Mouse (Mus musculus): Measurements from ENCODE around the gene Thbs1. TPM values are rescaled to one million over a fixed set of nuclear protein-coding genes. Genes with fewer than 3 reads are reported as not detected.

Thbs1 gene
- polyA plus RNA-seq, 1 experiment: 2,892 TPM

- Histone ChIP-seq H3K27ac (ENCODE audit: insufficient read depth, low read length) (peak overlapping the region; percentile 75), H3K4me1 (ENCODE audit: control insufficient read depth, insufficient read depth, low read length) (peaks cover 8% of the 10 kb centered on the region; the same call in 1 of the 2 replicates), H3K4me3 (ENCODE audit: insufficient read depth, low read length) (peak overlapping the region; percentile 56)
- no peak for TF ChIP-seq CTCF (IDR thresholded peaks at IDR 0.05; ENCODE audit: borderline replicate concordance, insufficient read depth, low read length)
- peak; percentile 97 for TF ChIP-seq POLR2A (IDR thresholded peaks at IDR 0.05; ENCODE audit: low read depth, low read length)
Observed at GRCm38 (mm10) chr2:118112846-118113479, 1.3 kb downstream of the Thbs1 start.

- Histone ChIP-seq H3K4me1 (ENCODE audit: control insufficient read depth, insufficient read depth, low read length) (peaks cover 8% of the 10 kb centered on the region; the same call in 1 of the 2 replicates), H3K27ac (ENCODE audit: insufficient read depth, low read length) (peak overlapping the region; percentile 75), H3K4me3 (ENCODE audit: insufficient read depth, low read length) (peak overlapping the region; percentile 56)
- TF ChIP-seq CTCF (IDR thresholded peaks at IDR 0.05; ENCODE audit: borderline replicate concordance, insufficient read depth, low read length): 0 out of 2 replicates have a peak, but pooled peaks have one; percentile 8
- TF ChIP-seq POLR2A (IDR thresholded peaks at IDR 0.05; ENCODE audit: low read depth, low read length): peak; percentile 87
Observed at GRCm38 (mm10) chr2:118113808-118114524, 2.3 kb downstream of the Thbs1 start.

- H3K4me1 ChIP-seq (ENCODE audit: control insufficient read depth, insufficient read depth, low read length): 0 out of 2 replicates have a peak, but pooled peaks cover 3% of the 10 kb centered on the region
- peak overlapping the region; percentile 75 for H3K27ac ChIP-seq (ENCODE audit: insufficient read depth, low read length)
- TF ChIP-seq POLR2A (IDR thresholded peaks at IDR 0.05; ENCODE audit: low read depth, low read length) (peak; percentile 82), CTCF (IDR thresholded peaks at IDR 0.05; ENCODE audit: borderline replicate concordance, insufficient read depth, low read length) (no peak)
- H3K4me3 ChIP-seq (ENCODE audit: insufficient read depth, low read length): peak overlapping the region; percentile 56
Observed at GRCm38 (mm10) chr2:118114671-118115070, 3.0 kb downstream of the Thbs1 start.

- H3K4me3 ChIP-seq (ENCODE audit: insufficient read depth, low read length): peak overlapping the region; percentile 39
- peak overlapping the region; percentile 14; the same call in 1 of the 2 replicates for H3K27ac ChIP-seq (ENCODE audit: insufficient read depth, low read length)
- no peaks in the 10 kb centered on the region for H3K4me1 ChIP-seq (ENCODE audit: control insufficient read depth, insufficient read depth, low read length)
- TF ChIP-seq CTCF (IDR thresholded peaks at IDR 0.05; ENCODE audit: borderline replicate concordance, insufficient read depth, low read length) (no peak), POLR2A (IDR thresholded peaks at IDR 0.05; ENCODE audit: low read depth, low read length) (peak; percentile 96)
Observed at GRCm38 (mm10) chr2:118115647-118116046, 4.0 kb downstream of the Thbs1 start.

GRCm38 (mm10) chr2:118116180-118116579 is 4.5 kb downstream of the Thbs1 start:
- peak overlapping the region; percentile 39 for H3K4me3 ChIP-seq (ENCODE audit: insufficient read depth, low read length)
- peak overlapping the region; percentile 13; the same call in 1 of the 2 replicates for H3K27ac ChIP-seq (ENCODE audit: insufficient read depth, low read length)
- TF ChIP-seq CTCF (IDR thresholded peaks at IDR 0.05; ENCODE audit: borderline replicate concordance, insufficient read depth, low read length) (no peak), POLR2A (IDR thresholded peaks at IDR 0.05; ENCODE audit: low read depth, low read length) (peak; percentile 61; the same call in 1 of the 2 replicates)
- H3K4me1 ChIP-seq (ENCODE audit: control insufficient read depth, insufficient read depth, low read length): no peaks in the 10 kb centered on the region

- H3K4me3 ChIP-seq (ENCODE audit: insufficient read depth, low read length): peak overlapping the region; percentile 39
- no peaks in the 10 kb centered on the region for H3K4me1 ChIP-seq (ENCODE audit: control insufficient read depth, insufficient read depth, low read length)
- peak overlapping the region; percentile 13; the same call in 1 of the 2 replicates for H3K27ac ChIP-seq (ENCODE audit: insufficient read depth, low read length)
- TF ChIP-seq POLR2A (IDR thresholded peaks at IDR 0.05; ENCODE audit: low read depth, low read length) (peak; percentile 86), CTCF (IDR thresholded peaks at IDR 0.05; ENCODE audit: borderline replicate concordance, insufficient read depth, low read length) (no peak)
Observed at GRCm38 (mm10) chr2:118116754-118117290, 5.1 kb downstream of the Thbs1 start.

- Histone ChIP-seq H3K4me1 (ENCODE audit: control insufficient read depth, insufficient read depth, low read length) (no peaks in the 10 kb centered on the region), H3K27ac (ENCODE audit: insufficient read depth, low read length) (no peak overlapping the region), H3K4me3 (ENCODE audit: insufficient read depth, low read length) (peak overlapping the region; percentile 3)
- TF ChIP-seq POLR2A (IDR thresholded peaks at IDR 0.05; ENCODE audit: low read depth, low read length) (peak; percentile 93), CTCF (IDR thresholded peaks at IDR 0.05; ENCODE audit: borderline replicate concordance, insufficient read depth, low read length) (no peak)
Observed at GRCm38 (mm10) chr2:118117401-118117800, 5.7 kb downstream of the Thbs1 start.

- H3K4me1 ChIP-seq (ENCODE audit: control insufficient read depth, insufficient read depth, low read length): no peaks in the 10 kb centered on the region
Observed at GRCm38 (mm10) chr2:118118045-118118444, 6.4 kb downstream of the Thbs1 start.

GRCm38 (mm10) chr2:118118515-118118914 is 6.8 kb downstream of the Thbs1 start:
- Histone ChIP-seq H3K4me1 (ENCODE audit: control insufficient read depth, insufficient read depth, low read length) (no peaks in the 10 kb centered on the region), H3K4me3 (ENCODE audit: insufficient read depth, low read length) (no peak overlapping the region)

More at GRCm38 (mm10) chr2:118118045-118118444, 6.4 kb downstream of the Thbs1 start:
- no peak overlapping the region for H3K27ac ChIP-seq (ENCODE audit: insufficient read depth, low read length)
- no peak overlapping the region for H3K4me3 ChIP-seq (ENCODE audit: insufficient read depth, low read length)
- TF ChIP-seq CTCF (IDR thresholded peaks at IDR 0.05; ENCODE audit: borderline replicate concordance, insufficient read depth, low read length) (no peak), POLR2A (IDR thresholded peaks at IDR 0.05; ENCODE audit: low read depth, low read length) (peak; percentile 86)

More at GRCm38 (mm10) chr2:118118515-118118914, 6.8 kb downstream of the Thbs1 start:
- no peak overlapping the region for H3K27ac ChIP-seq (ENCODE audit: insufficient read depth, low read length)
- peak; percentile 55; the same call in 1 of the 2 replicates for TF ChIP-seq POLR2A (IDR thresholded peaks at IDR 0.05; ENCODE audit: low read depth, low read length)
- TF ChIP-seq CTCF (IDR thresholded peaks at IDR 0.05; ENCODE audit: borderline replicate concordance, insufficient read depth, low read length): no peak
